Mouse (Mus musculus): ENCODE data around the gene Ppbp. TPM values are rescaled to one million over a fixed set of nuclear protein-coding genes. Genes with fewer than 3 reads are reported as not detected.
A peak's percentile ranks its signal among the peaks of the same experiment; 100 is the strongest.

Gene Ppbp
- polyA plus RNA-seq, 1 experiment = 0.06 TPM

DNA sequence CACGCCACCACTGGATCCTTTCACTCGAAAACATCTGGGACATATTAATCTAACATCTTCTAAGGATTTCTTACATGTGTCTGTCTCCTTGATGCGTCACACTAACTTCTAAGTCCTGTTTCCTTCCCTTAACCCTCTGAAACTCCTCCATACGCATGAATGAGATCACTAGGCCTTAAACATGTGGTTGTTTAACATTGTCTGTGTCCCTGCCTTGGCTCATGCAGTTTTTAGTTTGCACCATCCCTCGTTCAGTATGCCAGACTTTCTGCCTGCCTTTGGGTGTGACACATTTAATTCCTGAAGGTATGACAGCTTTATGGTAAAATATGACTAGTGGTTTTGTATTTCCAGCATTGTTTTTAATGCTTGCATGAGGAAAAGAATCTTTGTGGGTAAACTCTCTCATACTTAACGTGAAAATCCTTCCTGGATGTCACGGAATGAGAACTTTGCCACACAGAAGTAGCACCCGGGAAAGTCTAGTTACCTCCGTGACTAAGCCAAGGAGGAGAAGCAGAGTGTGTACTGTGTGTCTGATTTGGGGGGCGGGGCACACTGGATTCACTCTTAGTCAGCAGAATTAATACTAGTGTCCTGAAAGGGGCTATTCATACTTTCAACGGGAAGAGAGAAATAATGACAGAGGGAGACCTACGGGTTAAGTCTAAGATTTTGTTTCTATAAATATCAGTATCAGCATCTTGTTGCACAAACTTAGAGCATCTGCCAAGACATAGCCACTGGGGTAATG is 4.2 kb upstream of the Ppbp start:
- H3K27me3 ChIP-seq (ENCODE audit: control insufficient read depth, insufficient read depth, insufficient read length) = no peaks in the 10 kb centered on the region
- no peaks in the 10 kb centered on the region for H3K79me2 ChIP-seq (ENCODE audit: control insufficient read depth, insufficient read depth)
- H3K4me3 ChIP-seq (ENCODE audit: insufficient read depth, poor library complexity, severe bottlenecking) = no peak overlapping the region
- H3K36me3 ChIP-seq (ENCODE audit: control insufficient read depth, insufficient read depth) = no peaks in the 10 kb centered on the region
- TF ChIP-seq FOSL1 (IDR thresholded peaks at IDR 0.05; ENCODE audit: insufficient read depth, low read length, poor library complexity, severe bottlenecking) (peak; percentile 3), MYOG (IDR thresholded peaks at IDR 0.05; ENCODE audit: control insufficient read depth, extremely low read depth, insufficient read length) (no peak), MAX (IDR thresholded peaks at IDR 0.05) (peak; percentile 88), MYOD1 (IDR thresholded peaks at IDR 0.05; ENCODE audit: control insufficient read depth, insufficient read length, low read depth) (peak; percentile 31)
- no peaks in the 10 kb centered on the region for H3K79me3 ChIP-seq (ENCODE audit: low read depth)
- no peak overlapping the region for H3ac ChIP-seq (ENCODE audit: control insufficient read depth, insufficient read length, low read depth)

DNA sequence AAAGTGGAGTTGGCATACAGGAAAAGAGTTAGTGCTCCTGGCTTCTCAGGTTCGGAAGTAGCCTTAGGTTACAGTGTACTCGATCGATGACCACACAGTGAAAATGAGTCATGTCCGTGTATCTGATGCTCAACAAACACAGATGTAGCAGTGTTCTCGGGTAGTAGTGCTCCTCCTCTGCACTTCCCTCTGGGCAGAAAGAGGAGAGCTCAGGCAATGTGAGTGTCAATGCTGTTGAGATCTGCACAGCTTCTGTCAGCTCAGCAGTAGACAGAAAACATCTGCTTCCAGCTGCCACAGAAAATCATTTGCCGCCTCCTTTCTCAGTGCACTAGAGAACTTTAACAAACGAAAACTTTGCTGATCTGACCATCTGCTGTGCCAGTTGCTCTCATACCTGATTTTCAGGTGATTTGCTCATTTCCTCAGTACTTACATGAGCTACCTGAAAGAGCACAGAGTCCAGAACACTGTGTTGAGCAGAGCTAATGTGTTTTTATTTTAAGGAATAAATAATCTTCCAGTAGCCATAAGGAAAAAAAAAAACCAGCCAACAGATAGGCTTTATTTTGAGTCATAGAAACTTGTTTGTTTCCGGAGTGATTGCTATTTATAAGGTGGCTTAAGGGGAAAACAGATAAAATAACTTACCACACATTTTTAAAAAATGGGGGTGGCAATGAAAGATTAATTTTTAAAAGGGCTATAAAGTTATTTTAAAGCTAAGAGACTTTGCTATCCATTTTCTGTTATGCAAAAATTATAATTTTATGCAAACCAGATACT is 2.3 kb upstream of the Ppbp start:
- no peak overlapping the region for H3K4me3 ChIP-seq (ENCODE audit: insufficient read depth, poor library complexity, severe bottlenecking)
- no peaks in the 10 kb centered on the region for H3K79me3 ChIP-seq (ENCODE audit: low read depth)
- H3ac ChIP-seq (ENCODE audit: control insufficient read depth, insufficient read length, low read depth) = no peak overlapping the region
- TF ChIP-seq CTCF (IDR thresholded peaks at IDR 0.05; ENCODE audit: control insufficient read depth, insufficient read depth, insufficient read length) (no peak), MYOD1 (IDR thresholded peaks at IDR 0.05; ENCODE audit: control insufficient read depth, insufficient read length, low read depth) (peak; percentile 4), MAX (IDR thresholded peaks at IDR 0.05) (no peak)
- no peaks in the 10 kb centered on the region for H3K27me3 ChIP-seq (ENCODE audit: control insufficient read depth, insufficient read depth, insufficient read length)
- no peaks in the 10 kb centered on the region for H3K36me3 ChIP-seq (ENCODE audit: control insufficient read depth, insufficient read depth)
- H3K79me2 ChIP-seq (ENCODE audit: control insufficient read depth, insufficient read depth) = no peaks in the 10 kb centered on the region

DNA sequence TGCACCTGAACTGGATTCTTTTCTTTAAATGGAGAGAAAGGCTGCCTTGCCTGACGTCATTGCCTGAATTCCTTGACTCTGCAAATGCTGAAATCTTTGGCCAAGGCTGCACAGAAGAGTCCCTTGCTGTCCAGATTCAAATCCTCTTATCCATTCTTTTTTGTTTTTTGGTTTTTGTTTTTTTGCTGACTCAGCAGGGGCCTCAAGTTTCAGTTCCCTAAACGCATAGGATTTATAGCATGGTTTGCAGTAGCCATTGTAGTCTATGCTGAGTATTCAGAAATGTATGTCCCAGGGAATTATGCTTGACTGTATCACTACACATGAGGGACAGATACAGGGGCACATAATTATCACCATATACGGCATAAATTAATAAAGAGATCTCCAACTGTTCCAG is 3.1 kb downstream of the Ppbp start:
- no peak overlapping the region for H3ac ChIP-seq (ENCODE audit: control insufficient read depth, insufficient read length, low read depth)
- no peak overlapping the region for H3K4me3 ChIP-seq (ENCODE audit: insufficient read depth, poor library complexity, severe bottlenecking)
- no peaks in the 10 kb centered on the region for H3K79me2 ChIP-seq (ENCODE audit: control insufficient read depth, insufficient read depth)
- H3K27me3 ChIP-seq (ENCODE audit: control insufficient read depth, insufficient read depth, insufficient read length) = no peaks in the 10 kb centered on the region
- no peaks in the 10 kb centered on the region for H3K36me3 ChIP-seq (ENCODE audit: control insufficient read depth, insufficient read depth)
- H3K79me3 ChIP-seq (ENCODE audit: low read depth) = no peaks in the 10 kb centered on the region
- no peak for TF ChIP-seq MYOD1 (IDR thresholded peaks at IDR 0.05; ENCODE audit: control insufficient read depth, insufficient read length, low read depth)
- no peak for TF ChIP-seq FOSL1 (IDR thresholded peaks at IDR 0.05; ENCODE audit: insufficient read depth, low read length, poor library complexity, severe bottlenecking)
- no peak for TF ChIP-seq CTCF (IDR thresholded peaks at IDR 0.05; ENCODE audit: control insufficient read depth, insufficient read depth, insufficient read length)
- TF ChIP-seq MAX (IDR thresholded peaks at IDR 0.05) = no peak
- no peak for TF ChIP-seq USF1 (IDR thresholded peaks at IDR 0.05; ENCODE audit: low read depth)
- no peak for TF ChIP-seq MYOG (IDR thresholded peaks at IDR 0.05; ENCODE audit: control insufficient read depth, extremely low read depth, insufficient read length)
- TF ChIP-seq CEBPB (IDR thresholded peaks at IDR 0.05; ENCODE audit: low read depth) = no peak

DNA sequence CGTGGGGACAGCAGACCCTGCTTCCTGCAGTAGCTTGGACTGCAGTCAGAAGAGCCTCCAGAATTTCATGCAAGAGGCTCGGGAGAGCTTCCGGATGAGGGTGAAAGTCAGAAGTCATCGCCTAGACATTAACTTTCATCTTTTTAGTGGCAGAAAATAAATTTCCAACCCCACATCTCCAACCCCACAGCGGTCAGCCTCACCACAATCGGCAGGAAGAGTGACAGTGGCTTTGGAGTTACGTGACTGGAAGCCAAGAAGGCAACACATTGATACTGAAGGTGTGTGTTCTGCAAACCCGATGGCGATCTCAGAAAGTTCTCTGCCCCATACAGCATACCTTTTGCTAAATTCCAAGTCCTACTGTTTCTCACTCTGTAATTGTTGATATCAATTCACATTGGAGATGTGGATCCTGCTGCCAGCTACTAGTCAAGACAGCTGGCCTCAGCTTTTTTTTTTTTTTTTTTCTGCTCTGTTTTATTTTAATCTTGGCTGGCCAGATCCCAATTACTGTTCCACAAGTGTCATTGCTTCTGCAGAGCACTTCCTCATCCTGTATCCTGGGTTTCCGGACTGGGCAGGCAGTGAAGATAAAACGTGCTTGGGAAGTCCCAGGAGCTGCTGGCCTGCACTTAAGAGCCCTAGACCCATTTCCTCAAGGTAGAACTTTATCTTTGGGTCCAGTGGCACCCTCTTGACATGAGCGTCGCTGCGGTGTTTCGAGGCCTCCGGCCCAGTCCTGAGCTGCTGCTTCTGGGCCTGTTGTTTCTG is 3.7 kb downstream of the Ppbp start, which contains the start of gene Pf4:
Gene Pf4, plus strand, starts transcription at position 556 of the 774 bp plus-strand sequence.
- Histone ChIP-seq H3K27me3 (ENCODE audit: control insufficient read depth, insufficient read depth, insufficient read length) (no peaks in the 10 kb centered on the region), H3ac (ENCODE audit: control insufficient read depth, insufficient read length, low read depth) (no peak within 1 kb of the TSS), H3K36me3 (ENCODE audit: control insufficient read depth, insufficient read depth) (no peaks in the 10 kb centered on the region), H3K79me3 (ENCODE audit: low read depth) (no peaks in the 10 kb centered on the region), H3K79me2 (ENCODE audit: control insufficient read depth, insufficient read depth) (no peaks in the 10 kb centered on the region), H3K4me3 (ENCODE audit: insufficient read depth, poor library complexity, severe bottlenecking) (no peak within 1 kb of the TSS)
- TF ChIP-seq MYOD1 (IDR thresholded peaks at IDR 0.05; ENCODE audit: control insufficient read depth, insufficient read length, low read depth) = no peak
- no peak for TF ChIP-seq CTCF (IDR thresholded peaks at IDR 0.05; ENCODE audit: control insufficient read depth, insufficient read depth, insufficient read length)
- no peak for TF ChIP-seq FOSL1 (IDR thresholded peaks at IDR 0.05; ENCODE audit: insufficient read depth, low read length, poor library complexity, severe bottlenecking)
- TF ChIP-seq USF1 (IDR thresholded peaks at IDR 0.05; ENCODE audit: low read depth) = no peak
- no peak for TF ChIP-seq MAX (IDR thresholded peaks at IDR 0.05)
- no peak for TF ChIP-seq MYOG (IDR thresholded peaks at IDR 0.05; ENCODE audit: control insufficient read depth, extremely low read depth, insufficient read length)
- no peak for TF ChIP-seq CEBPB (IDR thresholded peaks at IDR 0.05; ENCODE audit: low read depth)

DNA sequence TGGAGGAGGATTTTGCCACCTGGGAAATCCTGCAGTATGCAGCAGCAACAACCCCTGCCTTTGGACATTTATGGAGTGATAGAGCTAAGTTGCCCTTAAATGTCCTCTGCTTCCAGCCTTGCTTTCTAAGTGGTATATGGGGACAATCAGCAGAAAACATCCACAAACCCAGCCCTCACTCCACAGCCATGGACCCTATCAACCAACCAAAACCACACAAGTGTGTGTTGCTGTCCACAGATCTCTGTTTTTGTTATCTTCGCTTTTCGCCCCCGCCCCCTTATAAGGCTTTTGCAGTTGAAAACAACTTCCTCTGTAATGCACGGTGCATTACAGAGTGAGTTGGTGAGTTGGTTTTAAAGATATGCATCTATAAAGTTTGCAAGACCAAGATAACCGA is 7.2 kb downstream of the Ppbp start:
- Histone ChIP-seq H3K36me3 (ENCODE audit: control insufficient read depth, insufficient read depth) (no peaks in the 10 kb centered on the region), H3K27me3 (ENCODE audit: control insufficient read depth, insufficient read depth, insufficient read length) (no peaks in the 10 kb centered on the region), H3K4me3 (ENCODE audit: insufficient read depth, poor library complexity, severe bottlenecking) (no peak overlapping the region), H3ac (ENCODE audit: control insufficient read depth, insufficient read length, low read depth) (no peak overlapping the region), H3K79me3 (ENCODE audit: low read depth) (no peaks in the 10 kb centered on the region), H3K79me2 (ENCODE audit: control insufficient read depth, insufficient read depth) (no peaks in the 10 kb centered on the region)
- TF ChIP-seq USF1 (IDR thresholded peaks at IDR 0.05; ENCODE audit: low read depth) = no peak
- no peak for TF ChIP-seq CEBPB (IDR thresholded peaks at IDR 0.05; ENCODE audit: low read depth)
- TF ChIP-seq MYOD1 (IDR thresholded peaks at IDR 0.05; ENCODE audit: control insufficient read depth, insufficient read length, low read depth) = no peak
- no peak for TF ChIP-seq MYOG (IDR thresholded peaks at IDR 0.05; ENCODE audit: control insufficient read depth, extremely low read depth, insufficient read length)
- TF ChIP-seq MAX (IDR thresholded peaks at IDR 0.05) = no peak

Measured in C2C12 (cell line).